Mouse (Mus musculus): ENCODE measurements around the gene Mrtfa.

DNA sequence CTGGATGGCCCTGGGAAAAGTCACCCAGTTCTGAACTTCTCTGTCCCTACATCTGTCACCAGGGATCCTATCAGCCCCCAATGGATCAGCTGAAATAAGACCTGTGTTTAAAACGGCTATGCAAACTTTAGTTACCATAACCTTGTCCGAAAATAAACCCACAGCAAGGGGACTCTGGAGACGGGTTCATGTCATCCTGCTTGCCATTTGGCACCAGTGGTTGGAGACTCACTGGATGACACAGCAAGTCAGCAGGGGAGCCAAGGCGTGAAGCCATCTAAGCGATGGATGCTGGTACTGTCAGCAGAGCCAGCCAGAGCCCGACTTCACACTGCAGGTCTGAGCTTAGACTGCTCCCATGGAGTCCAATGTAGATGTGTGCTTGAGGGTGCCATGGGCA, 30.9 kb upstream of the Mrtfa start:
- no peak for TF ChIP-seq CTCF (IDR thresholded peaks at IDR 0.05; ENCODE audit: control insufficient read depth, insufficient read depth, low read length)
- no peak for TF ChIP-seq POLR2A (IDR thresholded peaks at IDR 0.05; ENCODE audit: borderline replicate concordance, control insufficient read depth, low read depth, low read length)
